Mouse (Mus musculus) adrenal gland, adult (tissue): ENCODE measurements around the gene Rpl6.
"Not testable (repeated sequence)": the region's sequence is repeated elsewhere in the genome, so short reads cannot be mapped to it uniquely, and the experiment has no call there.

Source experiments
- DNase-seq, 2 experiments: peaks; one replicate each; pipeline ENCODE4 v3.0.0; 2022 to 2023; ENCODE audit warnings: low spot score in 1 of 2; ENCODE audit not compliant: inconsistent age in 2 of 2

Gene Rpl6

DNA sequence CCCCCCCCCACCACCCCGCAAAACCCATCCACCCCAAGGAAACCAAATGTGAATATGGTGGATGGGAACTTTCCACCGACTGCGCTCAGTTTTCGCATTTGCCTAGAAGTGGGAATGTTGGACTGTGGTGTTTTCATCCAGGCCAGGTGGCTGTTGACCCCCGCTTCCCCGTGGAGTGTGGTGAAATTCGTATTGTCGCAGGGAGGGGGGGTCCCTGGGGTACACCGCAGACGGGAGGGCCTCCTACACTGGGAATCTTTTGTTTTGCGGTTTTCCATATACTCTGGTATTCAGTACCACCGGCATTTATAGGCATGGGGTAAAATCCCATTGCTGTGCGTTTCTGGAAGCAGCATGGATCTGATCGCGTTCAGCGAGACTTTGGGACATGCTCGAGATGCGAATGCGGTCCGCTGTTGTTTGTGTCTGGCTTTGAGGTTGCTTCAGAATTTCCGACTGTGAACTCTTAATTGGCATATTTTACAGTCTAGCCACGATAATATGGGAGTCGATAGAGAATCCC, 17.1 kb downstream of the Rpl6 start:
- DNase-seq, result no peak

DNA sequence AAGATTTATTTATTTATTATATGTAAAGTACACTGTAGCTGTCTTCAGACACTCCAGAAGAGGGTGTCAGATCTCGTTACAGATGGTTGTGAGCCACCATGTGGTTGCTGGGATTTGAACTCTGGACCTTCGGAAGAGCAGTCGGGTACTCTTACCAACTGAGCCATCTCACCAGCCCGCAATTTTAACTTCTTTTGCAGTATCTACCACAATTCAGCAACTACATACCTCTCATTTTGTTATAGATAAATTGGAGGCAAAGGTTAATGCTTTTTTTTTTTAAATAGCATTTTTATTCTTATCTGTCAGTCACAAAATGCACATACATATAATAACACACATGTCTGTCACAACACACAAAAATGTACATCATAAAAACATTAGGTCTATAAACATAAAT, 19.7 kb downstream of the Rpl6 start:
- not testable (repeated sequence) for DNase-seq

DNA sequence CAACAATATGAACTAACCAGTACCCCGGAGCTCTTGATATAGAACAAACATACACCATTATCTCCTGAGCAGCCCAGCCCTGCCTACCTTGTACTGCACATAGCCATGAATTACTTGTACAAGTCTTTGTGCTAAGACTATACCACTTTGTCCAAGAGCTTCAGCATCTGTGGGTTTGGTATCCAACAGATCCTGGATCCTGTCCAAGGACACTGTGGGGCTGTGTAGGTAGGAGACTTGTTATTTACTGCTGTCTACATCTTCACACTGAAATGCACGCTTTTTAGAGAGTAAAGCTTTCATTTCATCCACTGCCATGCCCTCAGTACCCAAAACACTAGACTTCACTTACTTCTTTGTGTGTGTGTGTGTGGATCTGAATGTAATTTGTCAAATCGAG, 20.6 kb downstream of the Rpl6 start:
- DNase-seq, result peak in 1 of 2 experiments; percentile 50

DNA sequence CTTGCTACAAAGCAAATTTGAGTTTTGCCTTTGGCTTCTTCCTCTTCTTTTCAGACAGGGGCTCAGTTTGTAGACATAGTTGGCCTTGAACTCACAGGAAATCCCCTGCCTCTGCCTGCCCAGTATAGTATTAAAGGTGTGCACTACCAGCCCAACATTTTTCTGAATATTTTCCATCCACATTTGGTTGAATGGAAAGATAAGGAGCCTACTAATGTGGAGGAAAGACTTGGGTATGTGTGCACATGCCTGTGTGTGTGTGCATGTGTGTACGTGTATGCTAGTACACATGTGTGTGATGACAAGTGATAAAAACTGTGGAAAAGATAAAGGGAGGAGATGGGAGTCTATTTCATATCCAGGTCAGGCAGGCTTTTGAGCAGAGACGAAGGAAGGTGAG, 21.6 kb downstream of the Rpl6 start:
- no peak for DNase-seq

DNA sequence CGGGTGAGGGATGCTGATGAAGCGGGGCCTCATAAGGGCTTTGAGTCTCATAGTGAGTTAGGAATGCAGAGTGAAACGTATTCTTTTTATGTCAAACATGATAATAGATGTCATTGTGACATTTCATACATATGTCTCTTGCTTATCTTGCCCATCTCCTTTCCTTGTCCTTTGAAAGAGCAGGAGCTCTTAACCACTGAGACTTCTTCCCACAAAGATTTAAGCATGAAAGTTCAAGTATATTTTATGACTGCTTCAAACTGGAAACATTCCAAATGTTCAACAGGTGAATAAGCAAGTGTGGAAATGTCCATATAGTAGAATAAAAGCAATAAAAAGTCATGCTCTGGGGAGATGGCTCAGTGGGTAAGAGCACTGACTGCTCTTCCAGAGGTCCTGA, 22.1 kb downstream of the Rpl6 start:
- no peak for DNase-seq

DNA sequence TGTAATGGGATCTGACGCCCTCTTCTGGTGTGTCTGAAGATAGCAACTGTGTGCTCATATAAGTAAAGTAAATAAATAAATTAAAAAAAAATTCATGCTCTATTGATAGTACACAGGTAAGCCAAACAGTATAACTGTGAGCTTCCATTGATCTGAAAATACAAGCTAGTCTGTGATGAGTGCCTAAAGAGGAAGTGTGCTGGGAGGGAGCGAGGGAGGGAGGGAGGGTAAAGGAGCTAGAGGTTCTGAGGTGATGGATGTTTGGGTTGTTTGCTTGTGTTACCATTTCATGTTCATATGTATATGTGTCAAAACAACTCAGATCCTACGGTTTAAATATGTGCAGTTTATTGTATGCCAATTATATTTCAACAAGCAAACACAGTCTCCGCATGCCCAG, 22.6 kb downstream of the Rpl6 start:
- no peak for DNase-seq

DNA sequence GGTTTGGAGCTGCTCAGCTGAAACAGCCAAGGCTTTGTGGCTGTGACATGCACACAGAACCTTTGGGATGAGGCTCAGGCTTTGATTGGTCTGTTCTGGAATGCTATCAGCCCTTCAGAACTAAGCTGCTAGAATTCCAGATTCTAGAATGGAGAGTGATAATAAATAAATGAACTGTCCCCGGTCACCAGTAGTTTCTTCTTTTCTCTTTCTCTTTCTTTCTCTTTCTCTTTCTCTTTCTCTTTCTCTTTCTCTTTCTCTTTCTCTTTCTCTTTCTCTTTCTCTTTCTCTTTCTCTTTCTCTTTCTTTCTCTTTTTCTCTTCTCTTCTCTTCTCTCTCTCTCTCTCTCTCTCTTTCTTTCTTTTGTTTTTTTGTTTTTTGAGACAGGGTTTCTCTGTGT, 23.0 kb downstream of the Rpl6 start:
- DNase-seq, result not testable (repeated sequence)

DNA sequence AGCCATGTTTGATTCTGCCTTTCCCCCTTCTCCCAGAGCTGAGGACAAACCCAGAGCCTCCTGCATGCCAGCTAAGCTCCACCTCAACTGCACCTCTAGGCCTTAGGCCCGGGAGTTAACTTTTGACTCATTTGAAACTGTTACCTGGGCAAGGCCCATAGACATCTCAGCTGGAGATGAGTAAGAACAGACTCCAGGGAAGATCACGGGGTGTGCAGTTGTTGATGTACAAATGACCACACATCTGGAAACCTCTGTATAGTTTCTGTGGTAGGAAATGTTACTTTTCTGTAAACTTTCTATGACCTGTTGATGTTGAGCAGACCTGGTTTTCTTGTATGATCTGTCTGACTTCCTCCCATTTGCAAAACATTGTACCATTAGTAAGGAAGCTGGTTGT, 24.9 kb downstream of the Rpl6 start:
- no peak for DNase-seq

DNA sequence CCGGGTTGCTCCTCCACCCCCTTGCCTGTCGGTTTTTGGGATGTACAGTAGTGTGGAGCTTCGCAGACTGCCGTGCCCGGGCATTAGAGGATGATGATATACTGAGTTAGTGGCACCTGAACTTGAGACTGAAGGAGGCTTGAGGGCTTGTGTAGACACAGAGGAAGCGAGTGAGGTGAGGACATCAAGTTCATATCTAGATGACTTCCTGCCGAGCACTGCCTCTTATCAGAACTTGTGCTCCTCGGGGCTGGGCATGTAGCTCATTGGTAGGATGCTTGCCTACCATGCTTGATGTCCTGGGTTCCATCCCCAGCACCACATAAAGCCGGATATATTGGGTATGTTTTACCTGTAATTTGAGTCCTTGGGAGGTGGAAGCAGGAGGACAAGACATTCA, 26.5 kb downstream of the Rpl6 start:
- DNase-seq, result no peak

DNA sequence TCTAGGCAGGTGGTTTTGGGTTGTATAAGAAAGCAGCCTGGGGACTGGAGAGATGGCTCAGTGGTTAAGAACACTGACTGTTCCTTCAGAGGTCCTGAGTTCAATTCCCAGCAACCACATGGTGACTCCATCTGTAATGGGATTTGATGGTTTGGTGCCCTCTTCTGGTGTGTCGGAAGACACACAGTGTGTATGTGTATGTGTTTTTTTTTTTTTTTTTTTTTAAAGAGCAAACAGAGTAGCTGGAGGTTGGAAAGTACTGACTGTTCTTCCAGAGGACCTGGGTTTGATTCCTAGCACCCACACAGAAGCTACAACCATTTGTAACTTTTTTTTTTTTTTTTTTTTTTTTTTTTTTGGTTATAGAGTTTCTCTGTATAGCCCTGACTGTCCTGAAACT, 28.5 kb downstream of the Rpl6 start:
- no peak for DNase-seq

DNA sequence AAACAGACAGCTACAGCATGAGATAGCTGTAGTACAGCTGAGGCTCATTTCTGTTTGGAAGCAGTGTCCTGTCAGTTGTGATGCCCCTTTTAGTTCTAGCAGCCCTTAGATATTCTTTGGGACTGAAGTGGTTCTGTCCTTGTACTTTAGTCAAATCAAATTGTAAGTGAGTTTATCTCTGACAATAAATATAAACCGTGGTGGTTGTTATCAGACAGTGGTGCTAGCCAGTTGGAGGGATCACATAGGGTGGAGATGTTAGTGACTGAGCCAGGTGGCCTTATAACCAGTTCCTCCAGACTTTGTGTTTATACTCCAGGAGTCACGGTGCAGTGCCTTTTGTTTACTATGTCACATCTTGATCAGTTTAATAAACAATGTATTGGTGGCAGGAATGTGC, 29.4 kb downstream of the Rpl6 start:
- DNase-seq, result no peak

DNA sequence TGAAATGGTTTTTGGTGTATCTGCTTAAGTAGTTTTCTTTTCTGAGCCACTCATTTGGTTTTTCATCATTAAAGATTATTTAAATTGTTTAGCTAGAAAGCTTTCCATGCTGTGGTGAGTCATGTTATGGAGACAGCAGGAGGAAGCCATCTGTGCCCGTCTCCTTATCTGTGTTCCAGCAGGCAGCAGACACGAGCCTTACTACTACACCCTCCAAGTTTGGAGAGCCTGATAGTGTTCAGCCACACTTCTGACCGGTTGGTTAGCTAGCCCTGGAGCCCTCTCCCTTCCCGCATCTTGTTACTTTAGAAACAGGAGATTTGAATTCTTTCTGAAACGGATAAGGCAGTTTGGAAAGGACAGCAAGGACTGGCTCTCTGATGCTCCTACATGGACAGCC, 31.9 kb downstream of the Rpl6 start:
- no peak for DNase-seq

DNA sequence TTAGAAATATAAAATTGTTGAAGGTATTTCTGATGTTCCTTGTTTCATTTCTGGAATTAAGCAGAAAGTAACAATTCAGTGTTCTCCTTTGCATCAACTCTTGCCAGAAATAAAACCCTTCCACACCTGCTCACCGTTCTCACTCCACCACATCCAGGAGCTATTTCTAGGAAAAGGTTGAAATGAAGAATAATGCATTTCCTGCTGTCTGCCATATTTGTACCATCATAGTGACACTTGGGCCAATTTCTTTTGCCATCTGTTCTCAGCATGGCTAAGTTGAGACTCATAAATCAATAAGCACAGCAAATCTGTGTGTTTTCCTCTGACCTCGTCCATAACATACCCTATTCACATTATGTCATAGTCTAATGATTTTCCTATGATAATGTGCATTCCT, 33.9 kb downstream of the Rpl6 start:
- no peak for DNase-seq

DNA sequence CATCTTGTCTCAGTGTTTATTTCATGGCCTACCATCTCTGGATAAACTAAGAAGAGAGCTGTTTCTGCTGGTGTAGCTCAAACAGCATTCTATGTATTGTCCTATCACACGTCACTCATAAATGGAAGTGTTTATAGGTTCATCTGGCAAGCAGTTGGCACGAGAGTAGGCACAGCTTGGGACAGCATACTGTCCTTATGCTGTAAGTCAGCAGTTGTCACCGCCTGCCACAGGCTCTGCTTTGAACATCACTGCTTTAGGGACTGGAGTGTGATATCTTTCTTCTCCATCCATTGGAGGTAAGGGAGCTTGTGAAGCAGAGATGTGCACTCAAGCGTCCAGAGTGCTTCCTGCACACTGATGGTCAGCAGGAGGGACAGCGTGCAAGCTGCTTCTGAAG, 35.6 kb downstream of the Rpl6 start:
- DNase-seq, result no peak

DNA sequence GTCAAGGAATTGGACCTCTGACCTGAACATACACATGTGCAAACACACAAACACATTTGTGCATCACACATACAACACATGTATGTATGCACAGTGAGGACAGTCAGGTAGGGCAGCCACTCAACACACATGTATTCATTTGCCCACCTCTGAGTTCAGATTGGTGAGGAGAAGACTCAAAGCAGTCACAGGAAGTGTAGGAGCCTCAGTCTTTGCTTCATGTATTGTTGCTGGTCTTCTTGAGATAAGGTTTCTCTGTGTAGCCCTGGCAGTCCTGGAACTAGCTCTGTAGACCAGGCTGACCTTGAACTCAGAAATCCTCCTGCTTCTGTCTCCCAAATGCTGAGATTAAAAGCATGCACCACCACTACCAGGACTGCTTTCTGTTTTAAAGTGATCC, 36.9 kb downstream of the Rpl6 start:
- DNase-seq, result no peak

DNA sequence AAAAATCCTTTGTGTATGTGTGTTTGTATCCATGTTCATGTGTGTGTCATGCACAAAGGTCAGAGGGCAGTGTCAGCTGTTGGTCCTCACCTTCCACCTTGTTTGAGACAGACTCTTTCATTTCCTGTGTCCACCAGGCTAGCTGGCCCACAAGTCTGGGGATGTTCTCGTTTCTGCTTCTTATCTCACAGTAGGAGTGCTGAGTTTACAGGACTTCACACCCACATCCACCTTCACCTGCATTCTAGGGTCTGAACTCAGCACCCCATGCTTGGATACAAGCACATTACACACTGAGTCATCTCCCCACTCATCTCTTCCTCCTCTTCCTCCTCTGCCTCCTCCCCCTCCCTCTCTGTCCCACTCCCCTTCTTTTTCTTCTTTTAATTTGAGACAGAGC, 38.0 kb downstream of the Rpl6 start:
- DNase-seq, result no peak

DNA sequence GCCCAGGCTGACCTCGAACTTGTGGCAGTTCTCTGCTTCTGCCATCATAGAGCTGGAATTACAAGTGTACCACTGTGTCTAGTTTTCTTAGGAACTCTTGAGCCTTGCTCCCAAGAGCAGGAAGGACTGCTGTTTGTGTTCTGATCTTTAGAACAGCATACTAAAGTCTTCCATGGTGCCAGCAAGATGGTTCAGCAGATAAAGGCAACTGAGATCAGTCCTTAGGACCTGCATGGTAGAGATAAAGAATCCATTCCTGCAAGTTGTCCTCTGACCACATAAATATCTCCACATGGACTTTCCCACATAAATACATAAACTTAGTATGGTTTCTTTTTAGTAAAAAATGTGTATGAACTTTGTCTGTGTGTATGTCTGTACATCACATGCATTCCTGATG, 38.4 kb downstream of the Rpl6 start:
- no peak for DNase-seq

DNA sequence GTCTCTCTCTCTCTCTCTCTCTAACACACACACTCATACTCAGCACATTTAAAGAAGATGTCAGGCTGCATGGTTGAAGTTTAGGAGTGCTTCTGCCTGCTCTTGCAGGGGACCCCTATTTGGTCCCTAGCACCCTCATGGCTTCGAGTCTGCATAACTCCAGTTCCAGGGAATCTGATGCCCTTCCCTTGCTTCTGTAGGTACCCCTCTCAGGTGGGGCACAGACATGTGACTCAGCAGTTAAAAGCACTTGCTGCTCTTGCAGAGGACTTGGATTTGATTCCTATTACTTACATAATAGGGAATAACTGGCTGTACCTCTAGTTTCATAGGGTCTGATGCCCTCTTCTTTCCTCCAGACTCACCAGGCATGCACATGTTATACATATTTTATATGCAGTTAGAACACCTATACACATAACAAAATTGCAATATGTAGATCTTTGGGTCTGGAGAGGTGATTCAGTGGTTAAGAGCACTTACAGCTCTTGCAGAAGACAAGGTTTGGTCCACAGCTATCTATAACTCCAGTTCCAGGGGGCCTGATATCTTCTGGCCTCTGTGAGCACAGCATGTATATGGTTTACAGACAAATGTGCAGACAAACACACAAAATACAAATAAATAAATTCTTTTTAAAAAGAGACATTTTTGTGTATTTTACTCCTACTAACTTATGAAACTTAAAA, 39.5 kb downstream of the Rpl6 start:
- DNase-seq, result no peak

DNA sequence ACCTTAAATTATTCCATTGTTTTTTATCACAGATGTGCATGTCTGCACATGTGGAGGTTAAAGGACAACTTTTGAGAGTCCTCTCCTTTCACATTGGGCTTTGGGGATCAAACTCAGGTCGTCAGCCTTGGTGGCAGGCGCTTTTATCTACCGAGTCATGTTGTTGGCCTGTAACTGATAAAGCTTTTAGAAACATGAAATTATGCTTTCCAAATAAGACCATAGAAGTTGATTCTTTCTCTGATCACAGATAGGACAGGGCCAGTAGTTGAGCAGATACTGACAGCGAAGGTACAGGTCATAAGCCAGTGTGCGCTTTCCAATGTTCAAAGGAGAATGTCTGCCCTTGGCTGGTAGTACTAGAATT, 40.1 kb downstream of the Rpl6 start:
- DNase-seq, result no peak

DNA sequence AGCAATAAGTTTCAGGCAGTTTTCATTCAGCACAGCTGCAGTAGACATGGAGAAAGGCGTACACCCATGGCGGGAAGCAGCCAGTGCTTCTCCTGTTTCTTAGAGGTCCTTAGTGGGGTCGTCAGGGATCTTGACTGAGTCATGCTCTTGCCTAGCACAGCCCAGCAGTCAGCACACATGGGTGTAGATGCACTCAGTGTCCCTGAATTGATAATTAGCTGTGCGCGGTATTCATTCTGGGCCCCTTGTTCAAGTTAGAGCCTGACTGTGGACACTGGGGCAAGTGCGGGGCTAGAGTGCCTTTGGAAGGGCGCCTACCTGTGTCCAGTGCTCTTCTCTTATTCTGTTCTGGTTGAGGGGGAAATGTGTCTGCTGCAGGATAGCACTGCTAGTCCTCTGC, 40.9 kb downstream of the Rpl6 start:
- DNase-seq, result no peak

DNA sequence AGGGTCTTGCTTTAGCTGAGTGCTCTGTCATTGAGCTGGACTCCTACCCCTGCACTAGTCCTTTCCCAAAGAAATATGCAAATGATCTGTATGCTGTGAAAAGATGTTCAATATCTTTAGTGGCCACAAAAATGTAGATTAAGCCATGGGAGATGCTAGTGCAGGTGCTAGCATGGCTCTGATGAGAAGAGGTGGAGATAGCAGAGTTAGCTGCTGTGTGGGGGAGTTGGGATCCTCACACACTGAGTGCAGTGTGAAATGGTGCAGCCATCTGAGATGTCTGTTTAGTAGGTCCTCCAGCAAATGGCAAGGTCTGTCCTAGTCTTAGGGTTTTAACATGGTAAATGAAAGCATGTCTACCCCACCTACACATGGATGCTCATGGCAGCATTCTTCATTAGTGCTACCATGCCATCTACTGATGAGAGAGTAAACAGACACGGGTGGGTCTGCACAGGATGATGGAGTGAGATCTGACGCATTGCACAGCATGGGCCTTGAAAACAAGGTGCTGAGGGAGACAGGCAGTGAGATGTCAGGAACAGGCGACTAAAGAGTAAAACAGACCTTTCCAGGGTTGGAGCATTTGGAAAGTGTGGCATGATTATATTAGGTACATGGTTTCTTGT, 44.6 kb downstream of the Rpl6 start:
- DNase-seq, result no peak

DNA sequence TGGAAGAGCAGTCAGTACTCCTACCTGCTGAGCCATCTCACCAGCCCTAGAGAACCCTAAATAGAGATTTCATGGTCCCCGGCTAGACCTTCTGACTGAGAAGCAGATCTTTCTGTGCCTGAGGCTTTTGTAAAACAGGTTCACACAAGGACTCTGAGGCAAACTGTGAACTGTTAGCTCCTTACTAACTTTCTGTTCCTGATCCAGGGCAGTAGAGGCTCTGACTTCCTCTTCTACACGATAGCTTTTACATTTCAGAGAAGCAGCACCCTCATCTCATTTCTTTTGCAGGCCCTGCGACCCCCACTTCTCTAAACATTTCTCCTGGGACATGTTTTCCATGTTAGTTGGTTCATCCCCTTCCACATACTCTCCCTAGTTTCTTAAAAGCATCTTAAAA, 45.4 kb downstream of the Rpl6 start:
- no peak for DNase-seq

DNA sequence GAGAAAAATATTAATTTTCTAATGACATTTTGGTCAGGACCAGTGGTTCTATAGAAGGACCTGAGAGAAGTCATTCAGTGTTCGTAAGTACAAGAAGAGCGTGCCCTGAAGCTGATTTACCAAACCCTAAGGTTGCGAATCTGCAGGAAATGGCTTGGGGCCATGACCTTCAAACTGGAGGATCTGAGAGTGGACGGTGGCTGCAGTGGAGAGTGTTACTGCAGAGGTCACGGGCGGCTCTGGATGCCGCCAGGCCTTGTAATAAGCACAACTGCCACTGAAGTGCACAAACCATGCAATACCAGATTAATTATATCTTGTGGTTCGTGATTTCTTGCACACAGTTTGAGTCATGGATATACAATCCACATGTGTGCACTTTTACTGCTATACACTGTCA, 47.5 kb downstream of the Rpl6 start:
- DNase-seq, result peak; percentile 77 to 93
